Comparison of ENCODE assay signal across 8 mouse cellular contexts in genomic region chr3:145941971-145942370, GRCm38 (mm10). TPM values are rescaled to one million over a fixed set of nuclear protein-coding genes. Genes with fewer than 3 reads are reported as not detected.
A peak's percentile ranks its signal among the peaks of the same experiment; 100 is the strongest.
DNase-seq lines count a peak whose midpoint lies in the region; ATAC-seq and TF ChIP-seq lines count a peak whose summit lies in the region.

No protein-coding gene starts in this region.

- no peak for ATAC-seq in kidney, embryonic 14.5 days (ENCODE audit: low FRiP score, low TSS enrichment)

- H3K4me2 ChIP-seq in kidney, embryonic 14.5 days (replicated peaks; ENCODE audit: low read depth, low read length): no peak overlapping the region

- no peaks in the 10 kb centered on the region for H3K9me3 ChIP-seq in kidney, embryonic 14.5 days (ENCODE audit: control insufficient read depth, low read length)
- H3K9me3 ChIP-seq in megakaryocyte, embryonic 14.5 days: no peaks in the 10 kb centered on the region

- peak; percentile 84 for DNase-seq in kidney, adult 2 months
- peak; percentile 84 for DNase-seq in MEL-GATA-1-ER (ENCODE audit: extremely low read depth, low read depth)
- DNase-seq in cerebellum, postnatal 10 days: peak; percentile 80 to 81
- peak; percentile 41 to 62 for DNase-seq in heart, adult 9 months (ENCODE audit: low spot score in 2 of 2)
- DNase-seq in layer of hippocampus, postnatal 36 days: peak; percentile 44 to 61
- DNase-seq in splenic B cell, adult 2 months (ENCODE audit: low read depth, low spot score): peak; percentile 93

- peak; percentile 88 for TF ChIP-seq CTCF in kidney, adult 2 months (conservative IDR thresholded peaks at IDR 0.05; ENCODE audit: insufficient read depth, insufficient read length, low read depth, low read length)

- no peak for TF ChIP-seq POLR2A in kidney, adult 2 months (IDR thresholded peaks at IDR 0.05; ENCODE audit: low read depth, low read length)

- H3K4me1 ChIP-seq in kidney, adult 2 months (ENCODE audit: control insufficient read depth, insufficient read depth, low read length): peaks cover 10% of the 10 kb centered on the region; the same call in 1 of the 2 replicates
- peaks cover 11% of the 10 kb centered on the region for H3K4me1 ChIP-seq in kidney, embryonic 14.5 days (ENCODE audit: control insufficient read depth, insufficient read depth, low read length)
- H3K4me1 ChIP-seq in megakaryocyte, embryonic 14.5 days: peaks cover 65% of the 10 kb centered on the region

- H3K4me3 ChIP-seq in kidney, adult 2 months (ENCODE audit: insufficient read depth, low read depth, low read length): no peak overlapping the region
- H3K4me3 ChIP-seq in kidney, embryonic 14.5 days (ENCODE audit: low read length): no peak overlapping the region
- peak overlapping the region; percentile 31 for H3K4me3 ChIP-seq in megakaryocyte, embryonic 14.5 days (replicated peaks)

- WGBS in kidney, adult 2 months: 7% methylated on average over 3 of the region's 3 CpGs
- WGBS in kidney, embryonic 14.5 days: 15% methylated on average over 3 of the region's 3 CpGs

- no peak overlapping the region for H3K27ac ChIP-seq in kidney, adult 2 months (ENCODE audit: insufficient read depth, low read depth, low read length)
- no peak overlapping the region for H3K27ac ChIP-seq in kidney, embryonic 14.5 days (ENCODE audit: low read depth, low read length)

- H3K36me3 ChIP-seq in kidney, adult 2 months (ENCODE audit: control insufficient read depth, insufficient read depth, low read length): peaks cover 4% of the 10 kb centered on the region; the same call in 1 of the 2 replicates
- peaks cover 38% of the 10 kb centered on the region for H3K36me3 ChIP-seq in kidney, embryonic 14.5 days (ENCODE audit: control insufficient read depth, insufficient read depth, low read length)
- H3K36me3 ChIP-seq in megakaryocyte, embryonic 14.5 days (replicated peaks; ENCODE audit: low read length): peaks cover 58% of the 10 kb centered on the region
- peaks cover 6% of the 10 kb centered on the region for H3K36me3 ChIP-seq in splenic B cell, adult 2 months (ENCODE audit: control insufficient read depth, insufficient read depth, low read length, poor library complexity, severe bottlenecking)

- no peaks in the 10 kb centered on the region for H3K27me3 ChIP-seq in kidney, adult 2 months (replicated peaks; ENCODE audit: control insufficient read depth, insufficient read depth, low read length)
- H3K27me3 ChIP-seq in kidney, embryonic 14.5 days (ENCODE audit: control insufficient read depth, insufficient read depth, low read length): no peaks in the 10 kb centered on the region
- no peaks in the 10 kb centered on the region for H3K27me3 ChIP-seq in megakaryocyte, embryonic 14.5 days (replicated peaks)
- no peaks in the 10 kb centered on the region for H3K27me3 ChIP-seq in splenic B cell, adult 2 months (ENCODE audit: control insufficient read depth, insufficient read depth, low read length, poor library complexity, severe bottlenecking)

- no peak overlapping the region for H3K9ac ChIP-seq in kidney, embryonic 14.5 days (ENCODE audit: low read depth, low read length)

RNA-seq across cellular contexts. Expression of gene 2410004B18Rik, which starts 4.2 kb away (rescaled TPM):
- polyA plus RNA-seq in kidney, adult 2 months (2012; rRNA removed): 7.4 and 9.4 TPM in 2 replicates
- 55.7 and 63.5 TPM in 2 replicates for polyA plus RNA-seq in kidney, embryonic 14.5 days (2014; fragmentation: Nextera tagmentation; extraction: Ambion mirVana)
- total RNA-seq in layer of hippocampus, postnatal 36 days (2021): 10 to 100 TPM; 43.9 to 44.7 TPM
- 30.4 and 32.2 TPM in 2 replicates for polyA plus RNA-seq in megakaryocyte, embryonic 14.5 days (2012; ENCODE audit: insufficient read depth, low replicate concordance)

RNA-seq across cellular contexts. Expression of gene Bcl10, which starts 19.4 kb away (rescaled TPM):
- 9.4 and 13.7 TPM in 2 replicates for polyA plus RNA-seq in kidney, adult 2 months (2012; rRNA removed)
- 52.5 and 54.5 TPM in 2 replicates for polyA plus RNA-seq in kidney, embryonic 14.5 days (2014; fragmentation: Nextera tagmentation; extraction: Ambion mirVana)
- total RNA-seq in layer of hippocampus, postnatal 36 days (2021): 10 to 100 TPM; 12.0 to 12.8 TPM
- polyA plus RNA-seq in megakaryocyte, embryonic 14.5 days (2012; ENCODE audit: insufficient read depth, low replicate concordance): 13.7 and 17.2 TPM in 2 replicates

RNA-seq across cellular contexts. Expression of gene Syde2, which starts 45.7 kb away (rescaled TPM):
- 6.1 and 6.3 TPM in 2 replicates for polyA plus RNA-seq in kidney, adult 2 months (2012; rRNA removed)
- 2.3 and 2.6 TPM in 2 replicates for polyA plus RNA-seq in kidney, embryonic 14.5 days (2014; fragmentation: Nextera tagmentation; extraction: Ambion mirVana)
- 1 to 10 TPM; 3.6 to 4.0 TPM for total RNA-seq in layer of hippocampus, postnatal 36 days (2021)
- 0.03 TPM in 1 of 2 replicates, not detected in the other for polyA plus RNA-seq in megakaryocyte, embryonic 14.5 days (2012; ENCODE audit: insufficient read depth, low replicate concordance)
